Mouse (Mus musculus) liver, embryonic 11.5 days (tissue): Measurements from ENCODE around the gene Cntnap5a. TPM values are rescaled to one million over a fixed set of nuclear protein-coding genes. Genes with fewer than 3 reads are reported as not detected.
"Not testable (repeated sequence)": the region's sequence is repeated elsewhere in the genome, so short reads cannot be mapped to it uniquely, and the experiment has no call there.

ENCODE experiments used
- ATAC-seq: fragments of 200-750 bp; cut with Nextera tagmentation; replicated peaks from 2 replicates; pipeline ENCODE4 v1.8.0; 2017; ENCODE audit warnings: moderate number of reproducible peaks, mild to moderate bottlenecking, moderate TSS enrichment, moderate library complexity; ENCODE audit not compliant: low FRiP score
- DNase-seq: peaks from one replicate; pipeline ENCODE4 v3.0.0-alpha.2; 2017; ENCODE audit warnings: low spot score
- H3K27ac ChIP-seq: fragments of 300-500 bp; sonication (generic); 2 replicates; pipeline ENCODE4 v1.5.1; 2014; ENCODE audit warnings: mild to moderate bottlenecking, low read depth, low read length, control low read depth
- H3K27me3 ChIP-seq: fragments of 300-500 bp; sonication (generic); replicated peaks from 2 replicates; pipeline ENCODE4 v1.6.1; 2014; ENCODE audit warnings: low read length, mixed read lengths; ENCODE audit not compliant: control insufficient read depth, insufficient read depth
- H3K36me3 ChIP-seq: fragments of 300-500 bp; sonication (generic); 2 replicates; pipeline ENCODE4 v1.6.1; 2014; ENCODE audit warnings: mild to moderate bottlenecking, low read length, moderate library complexity, mixed read lengths; ENCODE audit not compliant: control insufficient read depth, insufficient read depth
- H3K4me1 ChIP-seq: fragments of 300-500 bp; sonication (generic); replicated peaks from 2 replicates; pipeline ENCODE4 v1.6.1; 2014; ENCODE audit warnings: low read length, mixed read lengths; ENCODE audit not compliant: control insufficient read depth, insufficient read depth
- H3K4me2 ChIP-seq: fragments of 300-500 bp; sonication (generic); 2 replicates; pipeline ENCODE4 v1.6.1; 2014; ENCODE audit warnings: mild to moderate bottlenecking, control low read depth, moderate library complexity
- H3K4me3 ChIP-seq: fragments of 300-500 bp; sonication (generic); 2 replicates; pipeline ENCODE4 v1.5.1; 2014; ENCODE audit warnings: low read depth, low read length, control low read depth
- H3K9ac ChIP-seq: fragments of 300-500 bp; sonication (generic); 2 replicates; pipeline ENCODE4 v1.6.1; 2014; ENCODE audit warnings: low read depth, low read length, control low read depth
- H3K9me3 ChIP-seq: fragments of 300-500 bp; sonication (generic); 2 replicates; pipeline ENCODE4 v1.6.1; 2016; ENCODE audit warnings: low read length, inconsistent platforms, mixed read lengths; ENCODE audit not compliant: control insufficient read depth
- WGBS: fragments of 180-500 bp; shearing (Covaris S2); extraction: QIAGEN DNeasy Blood & Tissue Kit; methylation state at CpG from one replicate; pipeline ENCODE4 v1.1.7; 2014; 5-methylcytosine and 5-hydroxymethylcytosine counted together
- polyA plus RNA-seq: library from polyadenylated mRNA; unstranded; fragments of >200 nt; fragmentation: Nextera tagmentation; extraction: Ambion mirVana; gene quantifications from 2 replicates; pipeline ENCODE4 v1.2.1, GENCODE M21; 2014

The Cntnap5a gene
- polyA plus RNA-seq, 1 experiment from 2014 or later = not detected

GRCm38 (mm10) chr1:116127085-116127484 is 442.5 kb downstream of the Cntnap5a start:
- H3K9ac ChIP-seq = no peak overlapping the region
- H3K4me1 ChIP-seq = no peaks in the 10 kb centered on the region
- no peak overlapping the region for H3K27ac ChIP-seq
- H3K9me3 ChIP-seq = no peaks in the 10 kb centered on the region
- H3K36me3 ChIP-seq = no peaks in the 10 kb centered on the region
- WGBS = 67% methylated on average over 2 of the region's 2 CpGs
- DNase-seq (no peak), ATAC-seq (no peak)
- no peak overlapping the region for H3K4me2 ChIP-seq
- no peaks in the 10 kb centered on the region for H3K27me3 ChIP-seq
- no peak overlapping the region for H3K4me3 ChIP-seq

DNA sequence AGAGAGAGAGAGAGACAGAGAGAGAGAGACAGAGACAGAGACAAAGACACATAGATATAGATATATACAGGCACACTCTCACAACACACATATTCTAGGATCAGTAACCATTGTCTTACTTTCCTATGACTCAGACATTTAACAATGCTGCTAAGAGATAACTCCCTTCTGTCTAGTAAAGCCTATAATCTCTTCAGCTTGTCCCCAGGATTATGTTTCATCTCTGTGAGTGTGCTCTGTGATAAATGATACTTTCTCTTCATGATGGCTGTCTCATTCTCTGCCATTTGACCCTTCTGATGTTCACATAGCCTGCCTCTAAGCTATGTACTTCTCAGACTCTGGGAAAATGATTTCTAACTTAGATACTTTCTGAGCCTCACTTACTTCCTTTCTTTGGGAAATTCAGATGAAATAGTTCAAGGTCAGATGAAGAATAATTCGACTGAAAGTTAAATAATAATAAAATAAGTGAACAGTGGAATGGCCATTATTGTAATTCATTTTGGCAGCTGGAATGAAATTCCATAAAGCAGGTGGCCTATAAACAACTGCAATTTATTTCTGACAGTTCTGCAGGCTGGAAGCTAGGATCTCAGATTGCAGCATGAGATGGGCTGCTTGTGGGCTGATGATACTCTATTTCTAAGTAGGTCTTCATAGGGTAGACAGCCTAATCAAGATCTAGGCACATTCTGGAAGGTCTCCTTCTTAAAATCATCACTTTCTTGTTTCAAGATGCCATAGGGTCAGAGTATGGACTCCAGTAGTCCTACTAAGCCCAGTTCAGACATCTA is 444.1 kb downstream of the Cntnap5a start:
- Histone ChIP-seq H3K4me2 (no peak overlapping the region), H3K9me3 (no peaks in the 10 kb centered on the region), H3K27ac (no peak overlapping the region), H3K27me3 (no peaks in the 10 kb centered on the region), H3K4me1 (no peaks in the 10 kb centered on the region), H3K4me3 (no peak overlapping the region), H3K9ac (no peak overlapping the region), H3K36me3 (no peaks in the 10 kb centered on the region)
- ATAC-seq (no peak), DNase-seq (no peak)
- WGBS = 44% methylated on average over 1 of the region's 1 CpGs

DNA sequence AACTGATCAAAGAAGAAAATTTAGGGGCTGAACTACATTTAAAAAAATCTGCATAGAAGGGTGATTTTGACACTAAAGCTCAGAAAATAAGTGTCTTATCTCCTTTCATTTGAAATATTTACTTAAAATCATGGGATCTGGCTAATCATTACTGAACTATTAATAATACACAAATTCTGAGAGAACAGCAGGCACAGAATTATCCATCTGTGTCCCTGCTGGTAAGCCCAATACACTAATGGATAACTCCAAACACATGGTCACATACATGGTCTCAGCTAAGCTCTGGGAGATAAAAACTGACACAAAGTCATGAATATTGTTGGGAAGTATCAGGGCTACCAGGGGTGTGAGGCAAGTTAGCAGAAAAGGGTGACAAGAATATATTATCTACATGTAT is 447.9 kb downstream of the Cntnap5a start:
- DNase-seq (no peak), ATAC-seq (no peak)
- H3K27ac ChIP-seq = no peak overlapping the region
- no peak overlapping the region for H3K4me3 ChIP-seq
- H3K27me3 ChIP-seq = no peaks in the 10 kb centered on the region
- no peaks in the 10 kb centered on the region for H3K36me3 ChIP-seq
- H3K4me1 ChIP-seq = no peaks in the 10 kb centered on the region
- no peak overlapping the region for H3K4me2 ChIP-seq
- no peaks in the 10 kb centered on the region for H3K9me3 ChIP-seq
- H3K9ac ChIP-seq = no peak overlapping the region

GRCm38 (mm10) chr1:116149764-116150369 is 465.3 kb downstream of the Cntnap5a start:
- no peaks in the 10 kb centered on the region for H3K9me3 ChIP-seq
- no peaks in the 10 kb centered on the region for H3K4me1 ChIP-seq
- H3K4me2 ChIP-seq = no peak overlapping the region
- no peaks in the 10 kb centered on the region for H3K27me3 ChIP-seq
- no peak for DNase-seq
- no peak overlapping the region for H3K27ac ChIP-seq
- H3K36me3 ChIP-seq = no peaks in the 10 kb centered on the region
- H3K9ac ChIP-seq = no peak overlapping the region
- no peak overlapping the region for H3K4me3 ChIP-seq
- no peak for ATAC-seq

DNA sequence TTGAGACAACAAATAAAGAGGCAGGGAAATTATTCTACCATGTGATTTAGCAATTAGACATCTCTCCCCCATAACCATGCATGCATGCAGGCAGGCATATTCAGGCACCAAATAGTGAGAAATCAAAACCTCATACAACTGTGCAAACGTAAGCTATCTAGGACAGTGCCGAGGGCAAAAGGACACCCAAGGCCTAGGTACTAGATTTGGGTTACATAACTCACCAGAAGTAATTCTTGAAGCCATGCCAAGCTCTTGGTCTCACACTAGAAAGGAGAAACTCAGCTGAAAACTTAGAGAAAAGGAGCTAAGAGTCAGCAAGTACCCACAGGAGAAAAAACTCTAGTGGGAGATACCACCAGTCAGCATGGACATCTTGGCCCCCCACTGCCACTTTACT is 499.9 kb downstream of the Cntnap5a start:
- no peak overlapping the region for H3K27ac ChIP-seq
- no peaks in the 10 kb centered on the region for H3K4me1 ChIP-seq
- H3K4me2 ChIP-seq = no peak overlapping the region
- DNase-seq (no peak), ATAC-seq (no peak)
- WGBS = 86% methylated on average over 2 of the region's 2 CpGs
- no peaks in the 10 kb centered on the region for H3K36me3 ChIP-seq
- no peaks in the 10 kb centered on the region for H3K27me3 ChIP-seq
- H3K9ac ChIP-seq = no peak overlapping the region
- no peak overlapping the region for H3K4me3 ChIP-seq
- H3K9me3 ChIP-seq = no peaks in the 10 kb centered on the region

GRCm38 (mm10) chr1:116188142-116188541 is 503.6 kb downstream of the Cntnap5a start:
- not testable (repeated sequence) for H3K9ac ChIP-seq, ATAC-seq, H3K36me3 ChIP-seq, H3K27me3 ChIP-seq, H3K4me1 ChIP-seq, H3K27ac ChIP-seq, H3K9me3 ChIP-seq, H3K4me3 ChIP-seq, DNase-seq, H3K4me2 ChIP-seq
- 74% methylated on average over 1 of the region's 1 CpGs for WGBS

DNA sequence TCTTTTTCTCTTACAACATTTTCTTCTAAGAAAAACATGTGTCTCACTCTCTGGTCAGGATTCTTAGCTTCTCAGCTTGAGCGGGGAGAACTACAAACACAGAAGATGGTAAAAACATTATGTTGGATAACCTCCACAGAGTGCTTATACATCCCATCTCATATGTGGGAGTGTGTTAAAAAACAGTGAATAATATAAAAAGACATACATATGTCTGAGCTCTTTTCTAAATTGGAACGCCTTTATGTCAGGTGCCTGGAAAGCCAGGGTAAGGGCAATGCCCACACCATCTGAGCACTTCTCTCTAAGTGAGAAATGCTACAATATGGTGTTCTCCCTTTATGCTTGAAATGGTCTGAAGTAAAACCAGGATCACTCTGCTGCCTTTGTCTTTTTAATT is 507.7 kb downstream of the Cntnap5a start:
- Histone ChIP-seq H3K9ac (no peak overlapping the region), H3K4me2 (no peak overlapping the region), H3K4me1 (no peaks in the 10 kb centered on the region), H3K9me3 (no peaks in the 10 kb centered on the region), H3K4me3 (no peak overlapping the region), H3K27me3 (no peaks in the 10 kb centered on the region), H3K27ac (no peak overlapping the region), H3K36me3 (no peaks in the 10 kb centered on the region)
- DNase-seq (no peak), ATAC-seq (no peak)
- WGBS = 89% methylated on average over 2 of the region's 2 CpGs

GRCm38 (mm10) chr1:116216883-116217282 is 532.3 kb downstream of the Cntnap5a start:
- ATAC-seq (no peak), DNase-seq (no peak)
- Histone ChIP-seq H3K9ac (no peak overlapping the region), H3K9me3 (no peaks in the 10 kb centered on the region), H3K27me3 (no peaks in the 10 kb centered on the region), H3K4me3 (no peak overlapping the region), H3K4me1 (no peaks in the 10 kb centered on the region), H3K4me2 (no peak overlapping the region), H3K36me3 (no peaks in the 10 kb centered on the region), H3K27ac (no peak overlapping the region)

- Histone ChIP-seq H3K27ac (no peak overlapping the region), H3K4me1 (no peaks in the 10 kb centered on the region), H3K9ac (no peak overlapping the region), H3K4me2 (no peak overlapping the region), H3K4me3 (no peak overlapping the region), H3K9me3 (no peaks in the 10 kb centered on the region), H3K27me3 (no peaks in the 10 kb centered on the region), H3K36me3 (no peaks in the 10 kb centered on the region)
- no peak for ATAC-seq
- no peak for DNase-seq
These were observed 556.0 kb downstream of the Cntnap5a start for GRCm38 (mm10) chr1:116240538-116240937.
